Comparison of ENCODE assay signal across 10 mouse cellular contexts in genomic region chr11:85759634-85760439, GRCm38 (mm10).
A peak's percentile ranks its signal among the peaks of the same experiment; 100 is the strongest.
DNase-seq lines count a peak whose midpoint lies in the region; ATAC-seq and TF ChIP-seq lines count a peak whose summit lies in the region.
"Had no signal": no experiment of that assay in that cellular context is flagged by ENCODE, and none has a peak within 500 bp of the region (broad histone marks: within the 10 kb centered on the region; RNA-seq: fewer than 3 reads in every experiment).

No protein-coding gene starts in this region.

- H3K36me3 ChIP-seq in liver, embryonic 12.5 days, result no peaks in the 10 kb centered on the region
- no peaks in the 10 kb centered on the region for H3K36me3 ChIP-seq in liver, embryonic 11.5 days (ENCODE audit: control insufficient read depth, insufficient read depth, low read length)
- no peaks in the 10 kb centered on the region for H3K36me3 ChIP-seq in embryonic facial prominence, embryonic 13.5 days
- H3K36me3 ChIP-seq in heart, adult 2 months (ENCODE audit: control insufficient read depth, insufficient read depth, low read length), result 0 out of 2 replicates have a peak, but pooled peaks cover 2% of the 10 kb centered on the region
- no peaks in the 10 kb centered on the region for H3K36me3 ChIP-seq in limb, embryonic 12.5 days
- H3K36me3 ChIP-seq: midbrain, embryonic 13.5 days had no signal

- intact Hi-C loops in heart, adult 2 months (cut with DNase I), result loop anchor here (5.0 kb wide), 2 partner anchors 62 to 243 kb away; no protein-coding TSS in a partner anchor

- H3K79me2 ChIP-seq in heart, adult 2 months (replicated peaks; ENCODE audit: control insufficient read depth, insufficient read depth, low read length), result no peaks in the 10 kb centered on the region; the same call in 1 of the 2 replicates

- H3K4me1 ChIP-seq in liver, embryonic 12.5 days, result peaks cover 31% of the 10 kb centered on the region
- H3K4me1 ChIP-seq in liver, embryonic 11.5 days (replicated peaks; ENCODE audit: control insufficient read depth, insufficient read depth, low read length), result peaks cover 24% of the 10 kb centered on the region
- peaks cover 42% of the 10 kb centered on the region for H3K4me1 ChIP-seq in embryonic facial prominence, embryonic 13.5 days
- H3K4me1 ChIP-seq in heart, adult 2 months (ENCODE audit: control insufficient read depth, insufficient read depth, low read length), result peaks cover 10% of the 10 kb centered on the region
- H3K4me1 ChIP-seq in limb, embryonic 12.5 days (replicated peaks), result peaks cover 49% of the 10 kb centered on the region

- H3K9me3 ChIP-seq in liver, embryonic 12.5 days (replicated peaks), result no peaks in the 10 kb centered on the region
- H3K9me3 ChIP-seq in liver, embryonic 11.5 days (ENCODE audit: control insufficient read depth, low read length), result no peaks in the 10 kb centered on the region
- no peaks in the 10 kb centered on the region for H3K9me3 ChIP-seq in embryonic facial prominence, embryonic 13.5 days
- H3K9me3 ChIP-seq in limb, embryonic 12.5 days, result no peaks in the 10 kb centered on the region
- H3K9me3 ChIP-seq: midbrain, embryonic 13.5 days had no signal

- 0 out of 2 replicates have a peak overlapping the region, but pooled peaks have one; percentile 13 for H3K27ac ChIP-seq in liver, embryonic 12.5 days
- H3K27ac ChIP-seq in liver, embryonic 11.5 days (ENCODE audit: low read depth, low read length), result no peak overlapping the region; the same call in 1 of the 2 replicates
- H3K27ac ChIP-seq in embryonic facial prominence, embryonic 13.5 days, result peak overlapping the region; percentile 81
- peak overlapping the region; percentile 62 for H3K27ac ChIP-seq in heart, adult 2 months
- peak overlapping the region; percentile 37 for H3K27ac ChIP-seq in limb, embryonic 12.5 days
- H3K27ac ChIP-seq: midbrain, embryonic 13.5 days had no signal

- no peak overlapping the region for H3K4me2 ChIP-seq in liver, embryonic 12.5 days
- no peak overlapping the region for H3K4me2 ChIP-seq in liver, embryonic 11.5 days
- H3K4me2 ChIP-seq in embryonic facial prominence, embryonic 13.5 days, result peak overlapping the region; percentile 22; the same call in 1 of the 2 replicates
- H3K4me2 ChIP-seq in limb, embryonic 12.5 days, result no peak overlapping the region
- H3K4me2 ChIP-seq: midbrain, embryonic 13.5 days had no signal

- TF ChIP-seq CTCF in heart, adult 2 months (IDR thresholded peaks at IDR 0.05), result no peak

- H3K4me3 ChIP-seq in liver, embryonic 12.5 days, result no peak overlapping the region
- no peak overlapping the region for H3K4me3 ChIP-seq in liver, embryonic 11.5 days (ENCODE audit: low read depth, low read length)
- no peak overlapping the region for H3K4me3 ChIP-seq in embryonic facial prominence, embryonic 13.5 days
- no peak overlapping the region for H3K4me3 ChIP-seq in heart, adult 2 months
- H3K4me3 ChIP-seq in limb, embryonic 12.5 days (replicated peaks), result no peak overlapping the region
- H3K4me3 ChIP-seq: midbrain, embryonic 13.5 days had no signal

- H3K9ac ChIP-seq in liver, embryonic 12.5 days, result no peak overlapping the region
- H3K9ac ChIP-seq in liver, embryonic 11.5 days (ENCODE audit: low read depth, low read length), result no peak overlapping the region
- peak overlapping the region; percentile 36; the same call in 1 of the 2 replicates for H3K9ac ChIP-seq in embryonic facial prominence, embryonic 13.5 days
- no peak overlapping the region for H3K9ac ChIP-seq in heart, adult 2 months (ENCODE audit: low read depth, low read length)
- H3K9ac ChIP-seq in limb, embryonic 12.5 days (replicated peaks), result peak overlapping the region; percentile 32
- H3K9ac ChIP-seq: midbrain, embryonic 13.5 days had no signal

- no peak for TF ChIP-seq POLR2A in heart, adult 2 months (IDR thresholded peaks at IDR 0.05; ENCODE audit: insufficient read depth, low read depth, low read length)

- 72% methylated on average over 14 of the region's 14 CpGs for WGBS in liver, embryonic 12.5 days (ENCODE audit: insufficient replicate concordance)
- 72% methylated on average over 14 of the region's 14 CpGs for WGBS in liver, embryonic 11.5 days
- 27% methylated on average over 14 of the region's 14 CpGs for WGBS in embryonic facial prominence, embryonic 13.5 days
- 31% methylated on average over 14 of the region's 14 CpGs for WGBS in heart, adult 2 months
- 41% methylated on average over 14 of the region's 14 CpGs for WGBS in limb, embryonic 12.5 days

- no peak for TF ChIP-seq EP300 in heart, adult 2 months (IDR thresholded peaks at IDR 0.05; ENCODE audit: insufficient read depth, low read depth, low read length)

- DNase-seq in liver, embryonic 11.5 days (ENCODE audit: low spot score), result no peak
- DNase-seq in heart, adult 2 months, result peak; percentile 57 to 72
- no peak for DNase-seq in adrenal gland, postnatal 36 days
- DNase-seq in thymus, adult 18-20 months, result no peak
- DNase-seq in cerebellum, postnatal 4 days (ENCODE audit: low spot score in 2 of 2), result no peak
- DNase-seq: cerebellum, adult 9-11 months had no signal

- H3K27me3 ChIP-seq in liver, embryonic 12.5 days (replicated peaks), result peaks cover 49% of the 10 kb centered on the region
- 0 out of 2 replicates have a peak, but pooled peaks cover 2% of the 10 kb centered on the region for H3K27me3 ChIP-seq in liver, embryonic 11.5 days (replicated peaks; ENCODE audit: control insufficient read depth, insufficient read depth, low read length)
- H3K27me3 ChIP-seq in embryonic facial prominence, embryonic 13.5 days, result no peaks in the 10 kb centered on the region; the same call in 1 of the 2 replicates
- no peaks in the 10 kb centered on the region for H3K27me3 ChIP-seq in heart, adult 2 months (ENCODE audit: control insufficient read depth, insufficient read depth, low read length)
- H3K27me3 ChIP-seq in limb, embryonic 12.5 days, result peaks cover 35% of the 10 kb centered on the region

- no peak for ATAC-seq in liver, embryonic 12.5 days
- ATAC-seq in liver, embryonic 11.5 days (replicated peaks; ENCODE audit: low FRiP score), result no peak
- peak; percentile 67 for ATAC-seq in embryonic facial prominence, embryonic 13.5 days (ENCODE audit: insufficient number of reproducible peaks, insufficient read depth, low FRiP score, low TSS enrichment, low read depth)
- ATAC-seq in limb, embryonic 12.5 days (ENCODE audit: insufficient number of reproducible peaks, insufficient read depth, low FRiP score, low TSS enrichment, low read depth), result peak; percentile 39; the same call in 1 of the 2 replicates

Comparison
In these comparisons a context has a peak if more than half of its experiments do, and no peak if none do; other contexts are left out.
1. ATAC-seq: peak in embryonic facial prominence, embryonic 13.5 days (single experiment) and limb, embryonic 12.5 days (single experiment); none in liver, embryonic 12.5 days (single experiment) and liver, embryonic 11.5 days (single experiment).
2. H3K9ac ChIP-seq: peak in embryonic facial prominence, embryonic 13.5 days (single experiment) and limb, embryonic 12.5 days (single experiment); none in liver, embryonic 12.5 days (single experiment), liver, embryonic 11.5 days (single experiment) and heart, adult 2 months (single experiment).
3. DNase-seq: peak in heart, adult 2 months (2 of 2); none in liver, embryonic 11.5 days (single experiment), adrenal gland, postnatal 36 days (0 of 2), thymus, adult 18-20 months (0 of 2) and cerebellum, postnatal 4 days (0 of 2).